Comparison of ENCODE assay signal across 15 mouse cellular contexts in the genomic region with DNA sequence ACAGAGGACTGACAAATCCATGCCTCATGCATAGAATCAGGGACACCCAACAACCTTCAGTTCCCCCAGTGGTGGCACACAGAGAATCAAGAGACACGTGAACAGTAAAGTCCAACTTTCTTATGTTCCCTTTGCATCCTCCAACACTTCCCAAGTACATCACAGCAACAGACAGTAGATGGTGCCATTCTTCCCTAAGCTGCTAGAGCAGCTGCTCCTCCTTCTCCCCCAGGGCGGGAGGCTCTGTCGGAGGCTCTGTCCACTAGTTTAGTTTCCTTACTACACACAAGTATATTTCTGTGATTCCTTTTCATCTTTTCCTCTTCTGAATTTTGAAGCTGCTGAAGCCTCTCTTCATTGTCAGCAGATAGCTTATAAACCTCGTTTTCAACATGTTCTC.
DNase-seq lines count a peak whose midpoint lies in the region; ATAC-seq and TF ChIP-seq lines count a peak whose summit lies in the region.
"Had no signal": no experiment of that assay in that cellular context is flagged by ENCODE, and none has a peak within 500 bp of the region (broad histone marks: within the 10 kb centered on the region; RNA-seq: fewer than 3 reads in every experiment).

No protein-coding gene starts in this region.

- no peaks in the 10 kb centered on the region for H3K27me3 ChIP-seq in intestine, postnatal 0 days (replicated peaks; ENCODE audit: control insufficient read depth, insufficient read depth, low read length)
- no peaks in the 10 kb centered on the region for H3K27me3 ChIP-seq in intestine, embryonic 16.5 days (replicated peaks; ENCODE audit: control insufficient read depth, insufficient read depth, low read length)
- H3K27me3 ChIP-seq: limb, embryonic 13.5 days had no signal

- no peak overlapping the region for H3K27ac ChIP-seq in intestine, postnatal 0 days (ENCODE audit: low read depth, low read length)
- no peak overlapping the region for H3K27ac ChIP-seq in intestine, embryonic 16.5 days (ENCODE audit: low read length)
- H3K27ac ChIP-seq: gastrocnemius, adult 2 months; heart, embryonic 10.5 days; limb, embryonic 13.5 days had no signal

- H3K36me3 ChIP-seq in intestine, postnatal 0 days (ENCODE audit: control insufficient read depth, insufficient read depth), result no peaks in the 10 kb centered on the region
- H3K36me3 ChIP-seq in intestine, embryonic 16.5 days (ENCODE audit: control insufficient read depth, insufficient read depth, low read length), result no peaks in the 10 kb centered on the region
- H3K36me3 ChIP-seq: heart, embryonic 10.5 days; limb, embryonic 13.5 days had no signal

- no peak overlapping the region for H3K4me3 ChIP-seq in intestine, postnatal 0 days (ENCODE audit: low read depth, low read length)
- no peak overlapping the region for H3K4me3 ChIP-seq in intestine, embryonic 16.5 days (ENCODE audit: low read length)
- H3K4me3 ChIP-seq: gastrocnemius, adult 2 months; heart, embryonic 10.5 days; limb, embryonic 13.5 days had no signal

- H3K9me3 ChIP-seq in intestine, postnatal 0 days (ENCODE audit: control insufficient read depth), result no peaks in the 10 kb centered on the region
- no peaks in the 10 kb centered on the region for H3K9me3 ChIP-seq in intestine, embryonic 16.5 days (ENCODE audit: control insufficient read depth, low read length)
- H3K9me3 ChIP-seq: heart, embryonic 10.5 days; limb, embryonic 13.5 days had no signal

- WGBS in intestine, postnatal 0 days, result 19% methylated on average over 4 of the region's 4 CpGs
- WGBS in intestine, embryonic 16.5 days, result 34% methylated on average over 4 of the region's 4 CpGs

- no peak for ATAC-seq in intestine, postnatal 0 days
- no peak for ATAC-seq in intestine, embryonic 16.5 days

- peak; percentile 42 for DNase-seq in embryo, embryonic 10 days (ENCODE audit: low spot score)
- no peak for DNase-seq in embryo, embryonic 9.5 days (ENCODE audit: extremely low spot score)
- peak; percentile 6 for DNase-seq in right cerebral cortex, postnatal 14 days
- DNase-seq in right cerebral cortex, postnatal 25 days, result no peak
- no peak for DNase-seq in gastrocnemius, postnatal 36 days
- DNase-seq in urinary bladder, postnatal 10 days (ENCODE audit: low spot score), result no peak
- DNase-seq: cerebellum, adult 2 months; gastrocnemius, adult 2 months; kidney, postnatal 14 days; lung, adult 18-20 months; thymus, adult 2 months had no signal

- no peak overlapping the region for H3K4me2 ChIP-seq in intestine, postnatal 0 days (replicated peaks; ENCODE audit: low read depth)
- no peak overlapping the region for H3K4me2 ChIP-seq in intestine, embryonic 16.5 days (ENCODE audit: low read depth, low read length)
- H3K4me2 ChIP-seq: limb, embryonic 13.5 days had no signal

- H3K9ac ChIP-seq in intestine, postnatal 0 days (ENCODE audit: low read depth, low read length), result no peak overlapping the region
- H3K9ac ChIP-seq in intestine, embryonic 16.5 days (ENCODE audit: low read depth, low read length), result no peak overlapping the region
- H3K9ac ChIP-seq: limb, embryonic 13.5 days had no signal

- peak; percentile 51 for TF ChIP-seq CTCF in intestine, postnatal 0 days (IDR thresholded peaks at IDR 0.05; ENCODE audit: low read depth)

- intact Hi-C loops in gastrocnemius, postnatal 36 days (cut with DNase I), result no loop called here

- H3K4me1 ChIP-seq in intestine, postnatal 0 days (replicated peaks; ENCODE audit: control insufficient read depth, insufficient read depth, low read length), result no peaks in the 10 kb centered on the region
- no peaks in the 10 kb centered on the region for H3K4me1 ChIP-seq in intestine, embryonic 16.5 days (ENCODE audit: control insufficient read depth, insufficient read depth, low read length)
- H3K4me1 ChIP-seq: heart, embryonic 10.5 days; limb, embryonic 13.5 days had no signal

Comparison
In these comparisons a context has a peak if more than half of its experiments do, and no peak if none do; other contexts are left out.
1. DNase-seq: peak in embryo, embryonic 10 days (single experiment) and right cerebral cortex, postnatal 14 days (single experiment); none in embryo, embryonic 9.5 days (single experiment), right cerebral cortex, postnatal 25 days (single experiment), gastrocnemius, postnatal 36 days (0 of 2) and urinary bladder, postnatal 10 days (single experiment).